Mouse (Mus musculus) G1E (cell line): ENCODE measurements at regions not wholly inside any gene's neighbourhood (a gene's known extent, or its start where the extent isn't known, plus 50 kb on each side); places are given as distances from the start of the nearest gene placed in this dataset.

Experiments used
- CTCF ChIP-seq: IDR thresholded peaks from 2 replicates; pipeline ENCODE4 v1.5.1; 2012; ENCODE audit warnings: low read depth, low read length, inconsistent platforms, mixed read lengths
- GATA1 ChIP-seq: IDR thresholded peaks from 2 replicates; pipeline ENCODE4 v1.6.1; 2012; ENCODE audit warnings: borderline replicate concordance, low read length, inconsistent platforms, mixed read lengths
- GATA2 ChIP-seq: IDR thresholded peaks from 2 replicates; pipeline ENCODE4 v1.6.1; 2012; ENCODE audit warnings: low read depth, low read length, inconsistent platforms, borderline replicate concordance
- POLR2AphosphoS5 ChIP-seq: IDR thresholded peaks from 2 replicates; pipeline ENCODE4 v1.6.1; 2012; ENCODE audit warnings: low read depth, low read length, inconsistent platforms; ENCODE audit not compliant: insufficient replicate concordance
- TAL1 ChIP-seq: conservative IDR thresholded peaks from 2 replicates; pipeline ENCODE4 v1.6.1; 2012; ENCODE audit warnings: low read depth, low read length, inconsistent platforms, mixed read lengths

DNA sequence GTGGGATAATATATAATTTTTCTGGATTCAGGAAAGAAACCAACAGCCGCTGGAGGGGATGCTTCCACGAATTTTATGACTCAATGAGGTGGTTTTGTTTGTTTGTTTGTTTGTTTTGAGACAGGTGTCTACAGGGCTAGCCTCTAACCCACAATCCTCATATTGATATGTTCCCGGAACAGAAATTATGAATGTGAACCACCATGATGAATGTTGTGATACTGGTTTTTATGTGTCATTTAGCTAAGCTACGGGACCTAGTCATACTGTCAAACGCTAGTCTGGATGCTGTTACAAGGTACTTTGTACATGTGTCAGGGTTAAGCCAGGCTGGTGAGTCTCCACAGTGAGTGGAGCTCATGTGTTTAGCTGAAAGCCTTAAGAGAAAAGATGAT lies 100.6 kb upstream of the Cpsf6 start:
- TF ChIP-seq POLR2AphosphoS5 (no peak), GATA2 (no peak), CTCF (no peak), TAL1 (no peak), GATA1 (no peak)
